Mouse (Mus musculus): ENCODE results near the gene Lamc3. TPM values are rescaled to one million over a fixed set of nuclear protein-coding genes. Genes with fewer than 3 reads are reported as not detected.

Lamc3 gene
- polyA plus RNA-seq, 1 experiment = not detected

DNA sequence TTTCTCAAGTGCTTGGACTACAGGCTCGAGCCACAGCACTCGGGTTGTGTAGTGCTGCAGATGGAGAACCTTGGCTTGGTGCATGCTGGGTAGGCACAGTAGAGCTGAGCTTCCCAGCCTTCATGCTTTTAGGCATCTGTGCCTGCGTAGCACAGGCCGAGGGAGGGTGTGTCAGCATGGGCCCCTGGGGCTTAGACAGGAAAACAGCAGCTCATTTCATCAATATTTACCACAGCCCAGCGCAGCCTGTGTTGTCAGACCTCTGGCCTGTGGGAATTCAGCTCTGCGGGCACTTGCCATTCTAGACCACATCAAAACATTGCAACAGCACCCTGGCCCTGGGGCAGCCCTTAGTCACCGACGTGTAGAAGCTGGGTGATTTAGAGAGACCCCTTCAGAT is 31.1 kb upstream of the Lamc3 start:
- Histone ChIP-seq H3K9me3 (ENCODE audit: control insufficient read depth, low read length) (no peaks in the 10 kb centered on the region), H3K36me3 (ENCODE audit: control insufficient read depth) (no peaks in the 10 kb centered on the region), H3K27me3 (ENCODE audit: control insufficient read depth) (no peaks in the 10 kb centered on the region; the same call in 1 of the 2 replicates), H3K4me3 (replicated peaks) (no peak overlapping the region), H3K4me1 (ENCODE audit: control insufficient read depth) (no peaks in the 10 kb centered on the region)
- TF ChIP-seq GATA1 (IDR thresholded peaks at IDR 0.05; ENCODE audit: low read length) (no peak), TAL1 (IDR thresholded peaks at IDR 0.05; ENCODE audit: low read length) (no peak)

DNA sequence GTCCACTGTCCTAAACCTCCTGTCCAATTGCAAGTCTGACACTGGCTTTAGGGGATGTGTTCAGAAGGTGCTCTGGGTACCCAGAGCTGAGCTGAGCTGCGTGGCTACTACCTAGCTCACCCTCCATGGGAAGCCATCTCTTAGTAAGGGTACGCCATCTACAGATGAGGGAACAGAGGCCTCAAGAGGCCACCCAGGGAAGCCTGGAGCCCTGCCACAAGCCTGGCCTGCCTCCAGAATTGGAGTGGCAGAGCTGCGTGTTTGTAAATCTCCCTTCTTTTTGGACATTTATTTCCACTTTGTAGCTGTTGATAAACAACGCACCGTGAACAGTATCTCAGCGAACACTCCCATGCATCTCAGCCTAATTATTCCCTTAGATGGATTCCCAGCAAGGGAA is 29.9 kb upstream of the Lamc3 start:
- Histone ChIP-seq H3K9me3 (ENCODE audit: control insufficient read depth, low read length) (no peaks in the 10 kb centered on the region), H3K4me3 (replicated peaks) (no peak overlapping the region), H3K36me3 (ENCODE audit: control insufficient read depth) (no peaks in the 10 kb centered on the region), H3K27me3 (ENCODE audit: control insufficient read depth) (no peaks in the 10 kb centered on the region; the same call in 1 of the 2 replicates), H3K4me1 (ENCODE audit: control insufficient read depth) (no peaks in the 10 kb centered on the region)
- no peak for TF ChIP-seq TAL1 (IDR thresholded peaks at IDR 0.05; ENCODE audit: low read length)
- no peak for TF ChIP-seq GATA1 (IDR thresholded peaks at IDR 0.05; ENCODE audit: low read length)

DNA sequence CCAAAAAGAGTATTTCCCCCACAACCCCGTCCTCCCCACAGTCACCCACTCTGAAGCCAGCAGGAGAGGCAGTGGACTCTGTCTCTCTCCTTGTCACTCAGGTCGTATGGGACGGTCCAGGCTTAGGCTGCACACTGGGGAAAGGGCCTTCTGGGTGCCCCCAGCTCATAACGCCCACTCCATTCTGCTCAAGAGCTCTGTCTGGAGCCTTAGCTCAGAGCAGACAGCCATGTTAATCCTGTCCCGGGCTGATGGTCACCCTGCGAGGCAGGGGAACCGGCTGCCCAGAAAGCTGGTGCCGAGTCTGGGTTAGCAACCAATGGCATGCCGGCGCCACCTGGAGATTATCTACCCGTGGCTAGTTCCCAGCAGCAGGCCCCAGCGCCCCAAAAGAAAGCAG is 28.6 kb upstream of the Lamc3 start:
- TF ChIP-seq GATA1 (IDR thresholded peaks at IDR 0.05; ENCODE audit: low read length) (no peak), TAL1 (IDR thresholded peaks at IDR 0.05; ENCODE audit: low read length) (no peak)
- Histone ChIP-seq H3K4me1 (ENCODE audit: control insufficient read depth) (no peaks in the 10 kb centered on the region), H3K36me3 (ENCODE audit: control insufficient read depth) (no peaks in the 10 kb centered on the region), H3K27me3 (ENCODE audit: control insufficient read depth) (no peaks in the 10 kb centered on the region; the same call in 1 of the 2 replicates), H3K4me3 (replicated peaks) (no peak overlapping the region), H3K9me3 (ENCODE audit: control insufficient read depth, low read length) (no peaks in the 10 kb centered on the region)

DNA sequence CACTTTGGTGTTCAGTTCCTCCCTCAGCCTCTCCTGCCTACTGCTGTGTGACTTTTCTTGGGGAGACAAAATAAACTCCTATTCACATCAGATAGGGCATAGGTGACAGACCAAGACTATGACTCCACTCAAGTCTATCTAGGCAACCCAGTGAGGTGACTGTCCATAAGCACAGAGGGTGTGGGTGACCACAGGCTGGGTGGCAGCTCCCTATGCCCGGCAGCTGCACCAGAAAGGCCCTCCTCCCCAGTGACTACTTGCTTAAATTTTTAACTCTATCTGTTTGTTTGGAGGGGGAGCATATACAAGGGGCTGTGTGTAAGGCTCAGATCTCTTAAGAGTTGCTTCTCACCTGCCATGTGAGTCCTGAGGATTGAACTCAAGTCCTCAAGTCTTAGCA is 24.2 kb upstream of the Lamc3 start:
- Histone ChIP-seq H3K27me3 (ENCODE audit: control insufficient read depth) (no peaks in the 10 kb centered on the region), H3K4me3 (replicated peaks) (no peak overlapping the region), H3K4me1 (ENCODE audit: control insufficient read depth) (no peaks in the 10 kb centered on the region), H3K9me3 (ENCODE audit: control insufficient read depth, low read length) (no peaks in the 10 kb centered on the region), H3K36me3 (ENCODE audit: control insufficient read depth) (no peaks in the 10 kb centered on the region)
- TF ChIP-seq TAL1 (IDR thresholded peaks at IDR 0.05; ENCODE audit: low read length) = no peak
- TF ChIP-seq GATA1 (IDR thresholded peaks at IDR 0.05; ENCODE audit: low read length) = no peak

DNA sequence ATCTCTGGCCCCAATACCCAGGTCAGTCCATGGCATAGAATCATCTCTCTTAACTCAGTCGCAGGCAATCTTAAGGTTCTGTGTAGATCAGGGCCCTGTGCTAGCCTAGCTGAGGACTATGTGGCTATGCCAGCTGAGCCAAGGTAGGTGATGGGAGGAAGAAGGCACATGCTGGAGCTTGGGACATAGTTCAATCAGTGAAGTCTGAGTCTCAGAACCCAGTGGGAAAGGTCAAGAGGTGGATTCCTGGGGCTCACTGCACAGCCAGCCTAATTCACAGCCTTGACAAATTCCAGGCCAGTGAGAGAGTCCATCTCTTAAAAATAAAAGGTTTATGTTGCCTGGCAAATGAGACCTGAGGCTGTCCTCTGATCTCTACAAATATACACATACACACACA is 23.3 kb upstream of the Lamc3 start:
- Histone ChIP-seq H3K4me1 (ENCODE audit: control insufficient read depth) (no peaks in the 10 kb centered on the region), H3K27me3 (ENCODE audit: control insufficient read depth) (no peaks in the 10 kb centered on the region), H3K9me3 (ENCODE audit: control insufficient read depth, low read length) (no peaks in the 10 kb centered on the region), H3K4me3 (replicated peaks) (no peak overlapping the region), H3K36me3 (ENCODE audit: control insufficient read depth) (no peaks in the 10 kb centered on the region)
- TF ChIP-seq GATA1 (IDR thresholded peaks at IDR 0.05; ENCODE audit: low read length) (no peak), TAL1 (IDR thresholded peaks at IDR 0.05; ENCODE audit: low read length) (no peak)

DNA sequence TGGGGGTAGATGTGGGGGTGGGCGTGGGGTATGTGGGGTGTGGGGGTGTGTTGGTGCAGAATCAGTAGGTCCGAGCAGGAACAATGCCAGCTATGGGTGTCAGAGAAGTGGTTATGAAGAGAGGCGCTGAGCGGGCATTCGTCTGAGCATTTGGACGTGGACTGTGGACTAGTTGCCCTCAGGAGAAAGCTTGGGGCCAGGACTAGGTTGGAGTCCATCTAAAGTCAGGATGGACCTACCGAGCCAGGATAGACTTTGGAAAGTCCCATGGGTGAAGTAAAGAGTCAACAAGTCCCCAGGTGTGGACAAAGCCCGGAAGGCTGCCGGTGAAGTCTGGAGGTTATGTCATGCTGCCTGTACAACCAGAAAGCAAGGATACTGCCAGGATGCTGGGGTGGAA is 22.2 kb upstream of the Lamc3 start:
- H3K9me3 ChIP-seq (ENCODE audit: control insufficient read depth, low read length) = no peaks in the 10 kb centered on the region
- H3K36me3 ChIP-seq (ENCODE audit: control insufficient read depth) = no peaks in the 10 kb centered on the region
- H3K4me1 ChIP-seq (ENCODE audit: control insufficient read depth) = no peaks in the 10 kb centered on the region
- H3K4me3 ChIP-seq (replicated peaks) = no peak overlapping the region
- TF ChIP-seq GATA1 (IDR thresholded peaks at IDR 0.05; ENCODE audit: low read length) = no peak
- H3K27me3 ChIP-seq (ENCODE audit: control insufficient read depth) = no peaks in the 10 kb centered on the region

DNA sequence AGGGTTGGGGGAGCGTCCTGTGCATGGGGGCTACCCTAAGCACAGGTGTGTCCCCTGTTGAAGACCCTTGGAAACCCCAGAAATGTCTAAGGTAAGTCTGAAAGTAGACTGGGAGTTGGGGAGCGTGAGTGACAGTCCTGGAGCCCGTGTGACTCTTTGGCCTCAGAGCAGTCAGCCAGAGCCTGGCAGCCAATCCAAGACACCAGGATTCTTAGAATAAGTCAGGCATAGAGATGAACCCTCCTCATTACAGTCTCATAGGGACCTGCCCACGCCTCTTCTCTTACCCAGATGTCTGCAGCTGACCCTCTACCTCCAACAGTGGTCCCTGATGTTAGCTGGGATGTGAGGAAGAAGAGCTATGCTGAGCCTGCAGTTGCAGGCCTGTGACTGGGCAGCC is 21.8 kb upstream of the Lamc3 start:
- TF ChIP-seq GATA1 (IDR thresholded peaks at IDR 0.05; ENCODE audit: low read length) = no peak
- no peak for TF ChIP-seq TAL1 (IDR thresholded peaks at IDR 0.05; ENCODE audit: low read length)
- Histone ChIP-seq H3K27me3 (ENCODE audit: control insufficient read depth) (no peaks in the 10 kb centered on the region), H3K4me1 (ENCODE audit: control insufficient read depth) (no peaks in the 10 kb centered on the region), H3K4me3 (replicated peaks) (no peak overlapping the region), H3K9me3 (ENCODE audit: control insufficient read depth, low read length) (no peaks in the 10 kb centered on the region), H3K36me3 (ENCODE audit: control insufficient read depth) (no peaks in the 10 kb centered on the region)

DNA sequence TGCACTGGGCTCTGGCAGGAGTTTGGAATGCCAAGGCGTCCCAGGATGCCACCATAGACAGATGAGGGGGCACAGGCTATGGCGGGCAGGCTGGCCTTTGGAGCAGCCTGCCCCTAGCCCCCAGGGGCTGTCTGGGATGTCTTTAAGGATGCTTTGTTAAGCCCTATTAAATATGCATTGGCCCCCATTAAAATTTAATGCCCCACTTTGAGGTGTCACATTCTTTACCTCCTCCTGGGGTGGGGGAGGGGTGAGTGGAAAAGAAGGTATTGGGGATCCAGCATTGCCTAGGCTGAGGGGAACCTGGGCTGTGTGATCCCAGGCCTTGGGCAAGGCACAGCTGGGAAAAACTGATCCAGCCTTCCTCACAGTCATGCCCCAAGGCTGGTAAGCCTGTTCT is 21.3 kb upstream of the Lamc3 start:
- Histone ChIP-seq H3K9me3 (ENCODE audit: control insufficient read depth, low read length) (no peaks in the 10 kb centered on the region), H3K4me1 (ENCODE audit: control insufficient read depth) (no peaks in the 10 kb centered on the region), H3K36me3 (ENCODE audit: control insufficient read depth) (no peaks in the 10 kb centered on the region), H3K4me3 (replicated peaks) (no peak overlapping the region), H3K27me3 (ENCODE audit: control insufficient read depth) (no peaks in the 10 kb centered on the region)
- TF ChIP-seq GATA1 (IDR thresholded peaks at IDR 0.05; ENCODE audit: low read length) (no peak), TAL1 (IDR thresholded peaks at IDR 0.05; ENCODE audit: low read length) (no peak)

DNA sequence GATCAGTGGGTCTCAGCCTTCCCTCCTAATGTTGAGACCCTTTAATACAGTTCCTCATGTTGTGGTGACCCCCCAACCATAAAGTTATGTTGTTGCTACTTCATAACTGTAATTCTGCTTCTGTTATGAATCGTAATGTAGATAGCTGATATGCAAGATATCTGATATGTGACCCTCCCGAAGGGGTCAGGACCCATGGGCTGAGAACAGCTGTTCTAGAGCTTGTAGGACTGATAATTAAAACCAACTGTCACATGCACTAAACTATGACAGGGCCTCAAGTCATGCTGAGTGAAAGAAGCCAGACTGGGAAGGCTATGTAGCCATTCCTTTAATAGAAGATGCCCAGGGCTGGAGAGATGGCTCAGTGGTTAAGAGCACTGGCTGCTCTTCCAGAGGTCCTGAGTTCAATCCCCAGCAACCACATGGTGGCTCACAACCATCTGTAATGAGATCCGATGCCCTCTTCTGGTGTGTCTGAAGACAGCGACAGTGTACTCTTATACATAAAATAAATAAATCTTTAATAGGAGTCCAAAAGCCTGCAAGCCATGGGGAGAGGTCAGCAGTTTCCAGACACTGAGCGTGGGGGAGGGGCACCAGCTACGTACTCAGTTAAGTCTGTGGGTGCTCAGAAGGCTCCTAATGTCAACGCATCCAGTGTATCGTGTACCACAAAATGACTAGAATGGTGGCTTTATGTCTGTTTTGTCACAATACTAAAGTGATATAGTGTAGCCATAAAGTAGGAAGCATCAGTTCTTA is 19.1 kb upstream of the Lamc3 start:
- peaks cover 5% of the 10 kb centered on the region; the same call in 1 of the 2 replicates for H3K9me3 ChIP-seq (ENCODE audit: control insufficient read depth, low read length)
- H3K36me3 ChIP-seq (ENCODE audit: control insufficient read depth) = no peaks in the 10 kb centered on the region
- no peaks in the 10 kb centered on the region for H3K27me3 ChIP-seq (ENCODE audit: control insufficient read depth)
- no peak for TF ChIP-seq TAL1 (IDR thresholded peaks at IDR 0.05; ENCODE audit: low read length)
- no peak for TF ChIP-seq GATA1 (IDR thresholded peaks at IDR 0.05; ENCODE audit: low read length)
- H3K4me3 ChIP-seq (replicated peaks) = no peak overlapping the region
- H3K4me1 ChIP-seq (ENCODE audit: control insufficient read depth) = no peaks in the 10 kb centered on the region

Data from erythroblast, embryonic 14.5 days (primary cell).